Mouse (Mus musculus): ENCODE measurements around the gene Cela2a. TPM values are rescaled to one million over a fixed set of nuclear protein-coding genes. Genes with fewer than 3 reads are reported as not detected.

The Cela2a gene
- polyA plus RNA-seq, 1 experiment from 2014 or later: 0.61 TPM

- Histone ChIP-seq H3K4me1 (ENCODE audit: insufficient read depth) (peaks cover 20% of the 10 kb centered on the region), H3K27ac (ENCODE audit: low read depth) (0 out of 2 replicates have a peak overlapping the region, but pooled peaks have one; percentile 11), H3K4me2 (ENCODE audit: low read depth, low read length) (no peak overlapping the region), H3K36me3 (replicated peaks; ENCODE audit: insufficient read depth, low read length) (peaks cover 25% of the 10 kb centered on the region), H3K27me3 (ENCODE audit: insufficient read depth, low read length) (no peaks in the 10 kb centered on the region), H3K4me3 (ENCODE audit: low read depth, low read length) (no peak overlapping the region), H3K9ac (replicated peaks) (no peak overlapping the region), H3K9me3 (ENCODE audit: low read length) (no peaks in the 10 kb centered on the region)
- 71% methylated on average over 17 of the region's 17 CpGs for WGBS (ENCODE audit: insufficient replicate concordance)
- TF ChIP-seq CTCF (IDR thresholded peaks at IDR 0.05; ENCODE audit: low read depth) (no peak), EP300 (IDR thresholded peaks at IDR 0.05; ENCODE audit: low read depth) (no peak)
- DNase-seq (no peak), ATAC-seq (no peak)
Measured at GRCm38 (mm10) chr4:141861591-141862295, 35.8 kb upstream of the Cela2a start.

GRCm38 (mm10) chr4:141860246-141860841 lies 34.4 kb upstream of the Cela2a start:
- no peak for TF ChIP-seq EP300 (IDR thresholded peaks at IDR 0.05; ENCODE audit: low read depth)
- Histone ChIP-seq H3K36me3 (replicated peaks; ENCODE audit: insufficient read depth, low read length) (peaks cover 23% of the 10 kb centered on the region), H3K4me1 (ENCODE audit: insufficient read depth) (peaks cover 11% of the 10 kb centered on the region), H3K27me3 (ENCODE audit: insufficient read depth, low read length) (no peaks in the 10 kb centered on the region), H3K4me3 (ENCODE audit: low read depth, low read length) (no peak overlapping the region), H3K27ac (ENCODE audit: low read depth) (peak overlapping the region; percentile 39; the same call in 1 of the 2 replicates), H3K4me2 (ENCODE audit: low read depth, low read length) (no peak overlapping the region), H3K9ac (replicated peaks) (no peak overlapping the region), H3K9me3 (ENCODE audit: low read length) (no peaks in the 10 kb centered on the region)
- ATAC-seq (no peak), DNase-seq (no peak)
- whole genome bisulfite sequencing (ENCODE audit: insufficient replicate concordance): 74% methylated on average over 19 of the region's 19 CpGs

GRCm38 (mm10) chr4:141859351-141859750 lies 33.4 kb upstream of the Cela2a start:
- Histone ChIP-seq H3K9me3 (ENCODE audit: low read length) (no peaks in the 10 kb centered on the region), H3K36me3 (replicated peaks; ENCODE audit: insufficient read depth, low read length) (peaks cover 23% of the 10 kb centered on the region), H3K4me3 (ENCODE audit: low read depth, low read length) (no peak overlapping the region), H3K9ac (replicated peaks) (no peak overlapping the region), H3K27me3 (ENCODE audit: insufficient read depth, low read length) (no peaks in the 10 kb centered on the region), H3K27ac (ENCODE audit: low read depth) (no peak overlapping the region), H3K4me2 (ENCODE audit: low read depth, low read length) (no peak overlapping the region), H3K4me1 (ENCODE audit: insufficient read depth) (peaks cover 4% of the 10 kb centered on the region; the same call in 1 of the 2 replicates)
- ATAC-seq (no peak), DNase-seq (no peak)
- WGBS (ENCODE audit: insufficient replicate concordance): 95% methylated on average over 13 of the region's 14 CpGs
- no peak for TF ChIP-seq EP300 (IDR thresholded peaks at IDR 0.05; ENCODE audit: low read depth)
- TF ChIP-seq CTCF (IDR thresholded peaks at IDR 0.05; ENCODE audit: low read depth): no peak

GRCm38 (mm10) chr4:141858501-141858900 lies 32.5 kb upstream of the Cela2a start:
- H3K9ac ChIP-seq (replicated peaks): no peak overlapping the region
- H3K9me3 ChIP-seq (ENCODE audit: low read length): no peaks in the 10 kb centered on the region
- 83% methylated on average over 20 of the region's 20 CpGs for WGBS (ENCODE audit: insufficient replicate concordance)
- H3K4me3 ChIP-seq (ENCODE audit: low read depth, low read length): no peak overlapping the region
- TF ChIP-seq EP300 (IDR thresholded peaks at IDR 0.05; ENCODE audit: low read depth) (peak; percentile 25; the same call in 1 of the 2 replicates), CTCF (IDR thresholded peaks at IDR 0.05; ENCODE audit: low read depth) (no peak)
- DNase-seq: peak; percentile 65
- no peaks in the 10 kb centered on the region for H3K27me3 ChIP-seq (ENCODE audit: insufficient read depth, low read length)
- peaks cover 20% of the 10 kb centered on the region for H3K36me3 ChIP-seq (replicated peaks; ENCODE audit: insufficient read depth, low read length)
- peaks cover 4% of the 10 kb centered on the region; the same call in 1 of the 2 replicates for H3K4me1 ChIP-seq (ENCODE audit: insufficient read depth)
- H3K4me2 ChIP-seq (ENCODE audit: low read depth, low read length): no peak overlapping the region
- no peak overlapping the region for H3K27ac ChIP-seq (ENCODE audit: low read depth)
- no peak for ATAC-seq

GRCm38 (mm10) chr4:141857422-141857930 lies 31.5 kb upstream of the Cela2a start:
- DNase-seq (peak; percentile 87), ATAC-seq (peak; percentile 69)
- Histone ChIP-seq H3K4me1 (ENCODE audit: insufficient read depth) (peaks cover 4% of the 10 kb centered on the region; the same call in 1 of the 2 replicates), H3K4me3 (ENCODE audit: low read depth, low read length) (no peak overlapping the region), H3K9ac (replicated peaks) (no peak overlapping the region), H3K9me3 (ENCODE audit: low read length) (no peaks in the 10 kb centered on the region), H3K27ac (ENCODE audit: low read depth) (no peak overlapping the region), H3K36me3 (replicated peaks; ENCODE audit: insufficient read depth, low read length) (peaks cover 20% of the 10 kb centered on the region), H3K4me2 (ENCODE audit: low read depth, low read length) (no peak overlapping the region), H3K27me3 (ENCODE audit: insufficient read depth, low read length) (no peaks in the 10 kb centered on the region)
- TF ChIP-seq EP300 (IDR thresholded peaks at IDR 0.05; ENCODE audit: low read depth): no peak
- peak; percentile 99 for TF ChIP-seq CTCF (IDR thresholded peaks at IDR 0.05; ENCODE audit: low read depth)
- 20% methylated on average over 10 of the region's 10 CpGs for WGBS (ENCODE audit: insufficient replicate concordance)

GRCm38 (mm10) chr4:141853437-141853836 lies 27.5 kb upstream of the Cela2a start:
- no peaks in the 10 kb centered on the region for H3K9me3 ChIP-seq (ENCODE audit: low read length)
- TF ChIP-seq EP300 (IDR thresholded peaks at IDR 0.05; ENCODE audit: low read depth) (no peak), CTCF (IDR thresholded peaks at IDR 0.05; ENCODE audit: low read depth) (peak; percentile 92)
- 60% methylated on average over 9 of the region's 9 CpGs for WGBS (ENCODE audit: insufficient replicate concordance)
- H3K27me3 ChIP-seq (ENCODE audit: insufficient read depth, low read length): no peaks in the 10 kb centered on the region
- H3K27ac ChIP-seq (ENCODE audit: low read depth): no peak overlapping the region
- H3K4me3 ChIP-seq (ENCODE audit: low read depth, low read length): no peak overlapping the region
- peaks cover 4% of the 10 kb centered on the region; the same call in 1 of the 2 replicates for H3K4me1 ChIP-seq (ENCODE audit: insufficient read depth)
- no peak overlapping the region for H3K4me2 ChIP-seq (ENCODE audit: low read depth, low read length)
- DNase-seq: peak; percentile 76
- H3K36me3 ChIP-seq (replicated peaks; ENCODE audit: insufficient read depth, low read length): no peaks in the 10 kb centered on the region
- no peak for ATAC-seq
- H3K9ac ChIP-seq (replicated peaks): no peak overlapping the region

All from liver, postnatal 0 days (tissue).